Mouse (Mus musculus) mouse trophoblast stem cell (cell line): ENCODE results near the gene St6gal1.

Experiments
- in situ Hi-C, 2 experiments: fragments of 300-500 bp; cut with MseI, MboI; formaldehyde crosslinking; loops; 2 replicates in 1 of 2; 3 replicates in 1 of 2; pipeline ENCODE4 v1.15.1; 2025

The St6gal1 gene

GRCm38 (mm10) chr16:23332686-23333085 is 108.1 kb downstream of the St6gal1 start:
- in situ Hi-C loops, result no loop called here

GRCm38 (mm10) chr16:23333875-23334551 is 109.5 kb downstream of the St6gal1 start:
- in situ Hi-C loops, result no loop called here

- in situ Hi-C loops, result no loop called here
These were observed 112.8 kb downstream of the St6gal1 start for GRCm38 (mm10) chr16:23337317-23337716.

GRCm38 (mm10) chr16:23341254-23341653 is 116.7 kb downstream of the St6gal1 start:
- in situ Hi-C loops, result no loop called here

- in situ Hi-C loops, result no loop called here
These were observed 126.3 kb downstream of the St6gal1 start for GRCm38 (mm10) chr16:23350802-23351201.

GRCm38 (mm10) chr16:23361031-23361430 is 136.5 kb downstream of the St6gal1 start:
- in situ Hi-C loops, result no loop called here

- in situ Hi-C loops, result no loop called here
These were observed 137.0 kb downstream of the St6gal1 start for GRCm38 (mm10) chr16:23361434-23361970.

- in situ Hi-C loops, result no loop called here
These were observed 139.9 kb downstream of the St6gal1 start for GRCm38 (mm10) chr16:23364328-23364990.

- in situ Hi-C loops, result no loop called here
These were observed 144.6 kb downstream of the St6gal1 start for GRCm38 (mm10) chr16:23369124-23369523.

GRCm38 (mm10) chr16:23370724-23371123 is 146.2 kb downstream of the St6gal1 start:
- in situ Hi-C loops, result no loop called here

- in situ Hi-C loops, result no loop called here
These were observed 147.8 kb downstream of the St6gal1 start for GRCm38 (mm10) chr16:23372340-23372739.

- in situ Hi-C loops, result no loop called here
These were observed 149.5 kb downstream of the St6gal1 start for GRCm38 (mm10) chr16:23374068-23374467.

GRCm38 (mm10) chr16:23374938-23375337 is 150.4 kb downstream of the St6gal1 start:
- in situ Hi-C loops, result no loop called here

GRCm38 (mm10) chr16:23376189-23376588 is 151.6 kb downstream of the St6gal1 start:
- in situ Hi-C loops, result no loop called here

- in situ Hi-C loops, result no loop called here
These were observed 155.1 kb downstream of the St6gal1 start for GRCm38 (mm10) chr16:23379536-23380230.

- in situ Hi-C loops, result no loop called here
These were observed 159.8 kb downstream of the St6gal1 start for GRCm38 (mm10) chr16:23384304-23384703.

GRCm38 (mm10) chr16:23397931-23398330 is 173.4 kb downstream of the St6gal1 start:
- in situ Hi-C loops, result no loop called here

GRCm38 (mm10) chr16:23401463-23401862 is 176.9 kb downstream of the St6gal1 start:
- in situ Hi-C loops, result no loop called here

- in situ Hi-C loops, result no loop called here
These were observed 177.4 kb downstream of the St6gal1 start for GRCm38 (mm10) chr16:23401959-23402358.

- in situ Hi-C loops, result no loop called here
These were observed 178.6 kb downstream of the St6gal1 start for GRCm38 (mm10) chr16:23403008-23403755.
